Mouse (Mus musculus): ENCODE measurements around the gene Rwdd3. TPM values are rescaled to one million over a fixed set of nuclear protein-coding genes. Genes with fewer than 3 reads are reported as not detected.

Gene Rwdd3
- total RNA-seq (2021): 10 to 100 TPM; 12.4 to 16.8 TPM
- long read RNA-seq, experiment 1, transcript Rwdd3-204 (5 exons, 1,484 nt): major isoform, 12 of 26 reads
- long read RNA-seq, experiment 1, partial matches to known transcripts: 7 of 26 reads
- long read RNA-seq, experiment 1, other reads (novel, unspliced or antisense): 5 of 26 reads
- long read RNA-seq, experiment 2, partial matches to known transcripts: 1 of 12 reads
- long read RNA-seq, experiment 2, other reads (novel, unspliced or antisense): 6 of 12 reads

DNA sequence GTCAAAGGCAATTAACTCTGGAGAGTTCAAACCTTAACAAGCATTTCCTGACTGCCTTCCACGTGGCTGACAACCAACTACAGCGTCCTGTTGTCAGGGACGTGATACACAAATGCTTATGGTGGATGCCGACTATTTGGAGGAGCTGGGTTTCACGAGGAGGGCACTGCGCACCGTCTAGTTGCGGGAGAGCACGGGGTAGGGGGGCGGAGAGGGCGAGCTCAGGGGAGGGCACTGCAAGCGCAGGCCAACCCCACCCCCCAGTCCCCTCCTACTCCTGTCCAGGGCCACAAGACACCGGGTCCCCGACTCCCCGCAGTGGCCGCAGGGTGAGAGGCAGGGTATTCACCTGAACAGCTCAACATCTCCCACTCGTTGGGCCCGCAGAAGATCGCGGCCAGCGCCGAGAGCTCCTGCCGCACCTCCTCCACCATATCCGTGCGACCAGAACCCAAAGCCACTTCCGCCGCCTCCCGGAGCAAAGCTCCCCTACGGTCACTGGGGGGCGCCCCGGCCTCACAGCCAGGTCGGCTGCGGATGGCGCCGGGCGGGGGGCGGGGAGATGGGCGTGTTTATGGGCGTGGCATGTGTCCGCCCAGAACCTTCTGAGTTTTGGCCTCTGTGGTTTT, at the start of gene Rwdd3:
Gene Rwdd3, minus strand, starts transcription at position 453 of the 629 bp plus-strand sequence.
- DNase-seq: peak; percentile 95

DNA sequence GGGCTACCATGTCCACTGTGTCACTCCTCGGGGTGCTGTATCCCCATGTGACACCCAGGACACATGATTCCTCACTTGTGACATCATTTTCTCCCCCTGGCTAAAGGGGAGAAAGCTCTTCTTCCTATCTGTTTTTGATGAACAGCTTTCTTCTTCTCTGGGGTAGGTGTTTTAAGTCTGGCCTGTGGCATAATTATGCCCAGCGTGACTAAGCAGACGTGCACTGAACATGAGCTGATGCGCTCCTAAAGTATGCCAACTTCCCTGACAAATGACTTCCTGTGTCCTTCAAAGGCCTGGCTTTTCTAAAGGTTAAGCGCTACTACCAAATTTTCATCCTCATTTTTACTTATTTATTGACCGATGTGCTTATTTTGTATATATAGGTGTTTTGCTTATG, 45.5 kb upstream of the Rwdd3 start:
- peak; percentile 39 for DNase-seq

DNA sequence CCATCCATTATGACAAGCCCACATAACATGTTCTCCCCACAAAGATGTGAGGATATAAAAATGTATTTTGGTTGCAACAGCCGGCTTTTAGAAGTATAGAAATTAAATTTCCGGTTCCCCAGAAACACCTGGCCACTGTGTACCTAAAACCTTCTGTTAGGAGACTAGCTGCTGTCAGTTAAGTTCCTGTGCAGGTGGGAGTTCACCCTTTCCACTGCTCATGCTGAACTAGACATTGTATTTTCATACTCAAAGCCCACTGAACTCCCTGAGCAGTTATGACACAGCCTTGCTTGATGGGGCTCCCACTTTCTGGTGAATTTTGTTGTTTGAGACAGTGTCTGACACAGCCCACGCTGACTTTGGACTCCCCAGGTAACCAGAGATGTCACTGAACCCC, 42.0 kb upstream of the Rwdd3 start:
- DNase-seq: no peak

DNA sequence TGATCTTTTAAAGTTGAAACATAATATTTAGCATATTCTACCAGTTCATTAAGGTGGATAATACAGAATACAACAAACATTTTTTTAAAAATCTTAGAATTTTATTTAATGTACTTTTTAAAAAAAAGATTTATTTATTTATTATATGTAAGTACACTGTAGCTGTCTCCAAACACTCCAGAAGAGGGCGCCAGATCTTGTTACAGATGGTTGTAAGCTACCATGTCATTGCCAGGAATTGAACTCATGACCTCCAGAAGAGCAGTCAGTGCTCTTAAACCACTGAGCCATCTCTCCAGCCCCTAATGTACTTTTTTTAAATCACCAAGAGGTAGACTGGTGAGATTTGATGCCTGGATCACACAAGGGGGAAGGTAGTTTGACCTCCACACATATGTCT, 40.7 kb upstream of the Rwdd3 start:
- DNase-seq: no peak

DNA sequence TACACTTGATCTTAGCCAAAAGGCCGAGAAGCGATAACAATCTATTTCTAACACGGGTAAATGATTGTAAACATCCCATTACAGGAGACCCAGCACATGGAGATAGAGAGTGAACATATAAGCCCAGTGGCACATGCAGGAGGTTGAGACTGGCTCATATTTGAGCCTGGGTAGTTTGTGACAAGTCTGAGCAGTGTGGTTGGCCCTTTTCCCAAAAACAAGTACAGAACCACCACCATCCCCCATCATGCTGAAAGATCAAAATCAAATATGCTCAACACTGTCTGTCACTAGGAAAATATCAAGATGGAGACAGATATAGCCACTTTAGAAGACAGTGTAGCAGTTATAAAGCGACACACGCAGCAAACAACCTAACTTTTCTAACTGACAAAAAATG, 37.5 kb upstream of the Rwdd3 start:
- no peak for DNase-seq

DNA sequence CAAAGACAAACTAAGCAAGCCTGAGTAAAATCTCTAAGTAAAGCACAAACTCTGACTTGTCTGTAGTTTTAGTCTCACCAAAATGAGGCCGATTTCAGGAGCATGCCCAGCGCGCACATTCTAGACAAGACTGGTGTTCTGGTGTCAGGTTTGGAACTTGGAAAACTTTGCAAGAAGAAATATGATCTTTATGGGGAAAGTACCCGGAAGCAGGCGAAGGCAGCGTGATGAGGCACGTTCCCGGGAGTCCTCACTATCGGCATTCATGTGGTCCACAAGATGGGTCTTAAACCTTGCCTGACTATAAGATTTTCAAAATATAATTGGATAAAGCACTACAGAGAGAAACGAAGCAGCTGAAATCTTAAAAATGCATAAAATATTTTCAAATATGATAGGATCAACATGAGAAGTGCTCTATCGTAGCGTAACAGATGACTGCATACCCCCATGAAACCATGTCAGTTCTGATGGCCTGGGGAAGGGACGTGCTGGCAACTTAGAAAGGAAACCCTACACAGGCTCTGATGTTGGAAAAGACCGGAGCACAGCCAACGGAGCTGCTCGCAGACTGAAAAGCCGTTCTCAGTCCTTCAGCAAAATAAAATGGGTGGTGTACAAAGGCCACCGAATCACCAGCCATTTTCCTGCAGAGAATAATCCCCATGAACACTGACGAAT, 34.8 kb upstream of the Rwdd3 start:
- no peak for DNase-seq

DNA sequence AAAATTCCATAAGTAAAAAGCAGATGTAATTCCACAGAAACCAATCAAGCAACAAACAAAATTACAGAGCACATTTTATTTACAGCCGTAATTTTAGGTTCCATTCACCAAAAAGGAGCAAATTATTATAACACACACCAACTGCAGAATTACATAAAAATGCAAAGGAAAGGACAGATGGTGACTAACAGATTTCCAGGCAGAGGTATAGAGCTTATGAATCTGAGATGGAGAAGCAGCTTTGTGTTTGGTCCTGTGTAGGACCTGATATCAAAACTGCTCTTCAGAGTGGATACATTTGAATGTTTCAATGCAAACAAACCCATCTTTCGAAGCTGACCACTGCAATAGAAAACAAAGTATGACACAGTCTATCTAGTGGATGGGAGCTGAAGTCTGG, 31.1 kb upstream of the Rwdd3 start:
- no peak for DNase-seq

DNA sequence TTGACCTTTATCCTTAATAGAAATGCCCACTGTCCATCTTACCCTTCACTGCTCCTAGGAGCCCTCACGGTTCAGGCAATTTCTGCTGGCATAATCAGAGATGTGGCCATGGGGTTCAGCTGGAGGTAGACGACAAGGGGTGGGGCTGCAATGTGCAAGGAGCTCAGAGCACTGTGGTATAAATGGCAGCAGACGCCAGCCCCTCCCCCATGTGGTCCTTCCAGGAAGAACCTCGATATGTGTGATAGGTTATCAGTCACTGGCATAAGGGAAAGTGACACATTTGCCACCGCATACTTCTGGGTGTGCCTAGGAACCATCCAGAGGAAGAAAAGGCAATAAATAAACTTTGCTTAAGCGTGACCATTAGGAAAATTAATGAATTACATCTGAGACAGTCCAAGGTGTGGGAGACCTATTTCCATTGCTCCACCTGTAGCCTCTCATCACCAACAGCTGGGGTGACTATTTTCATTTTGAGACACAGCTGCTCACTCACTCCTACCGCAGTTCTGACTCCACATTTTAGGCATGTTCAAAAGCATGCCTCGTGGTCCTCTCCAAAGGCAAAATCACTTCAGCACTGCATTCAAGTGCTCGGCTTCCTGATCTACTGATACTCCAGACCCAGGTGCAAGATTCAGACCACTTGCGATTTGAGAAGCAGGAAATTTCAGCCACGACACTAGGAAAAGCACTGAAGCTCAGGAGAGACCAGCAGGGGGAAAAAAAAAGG, 29.7 kb upstream of the Rwdd3 start:
- DNase-seq: no peak

DNA sequence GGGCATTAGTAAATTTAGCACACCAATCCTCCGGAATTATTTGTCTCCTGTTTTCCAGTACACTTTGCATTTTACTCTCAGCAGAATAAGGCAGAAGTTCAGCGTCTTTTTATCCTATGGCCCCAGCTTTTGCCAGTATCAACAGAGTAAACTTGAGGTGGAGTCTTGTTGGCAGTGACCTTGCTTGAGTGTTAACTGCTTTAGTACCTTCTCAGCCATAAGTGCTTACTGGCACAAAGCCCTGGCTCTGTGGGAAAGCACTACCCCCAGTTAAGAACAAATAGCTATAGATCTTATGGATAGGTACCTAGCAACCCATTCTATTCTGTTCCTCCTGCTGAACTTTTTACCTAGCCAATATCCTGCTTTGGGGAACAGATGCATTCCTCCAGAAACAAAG, 17.7 kb upstream of the Rwdd3 start:
- no peak for DNase-seq

DNA sequence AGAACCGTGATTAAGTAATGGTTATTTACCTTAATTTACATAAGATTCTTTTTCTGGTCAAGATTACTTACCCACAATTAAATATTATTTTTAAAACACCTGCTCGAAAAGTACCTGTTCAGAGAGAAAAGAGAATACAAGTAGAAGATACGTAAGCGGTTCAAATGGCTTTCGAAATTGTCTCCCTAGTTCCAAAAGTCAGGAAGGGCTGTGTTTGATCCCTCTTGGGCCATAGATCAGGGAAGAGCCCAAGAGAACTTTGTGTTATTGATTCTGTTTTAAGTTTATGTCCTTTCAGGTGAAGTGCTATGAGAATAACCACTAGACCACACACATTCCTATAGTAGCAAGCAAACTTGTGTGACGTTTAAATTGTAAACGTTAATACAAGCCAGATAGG, 16.0 kb upstream of the Rwdd3 start:
- no peak for DNase-seq

DNA sequence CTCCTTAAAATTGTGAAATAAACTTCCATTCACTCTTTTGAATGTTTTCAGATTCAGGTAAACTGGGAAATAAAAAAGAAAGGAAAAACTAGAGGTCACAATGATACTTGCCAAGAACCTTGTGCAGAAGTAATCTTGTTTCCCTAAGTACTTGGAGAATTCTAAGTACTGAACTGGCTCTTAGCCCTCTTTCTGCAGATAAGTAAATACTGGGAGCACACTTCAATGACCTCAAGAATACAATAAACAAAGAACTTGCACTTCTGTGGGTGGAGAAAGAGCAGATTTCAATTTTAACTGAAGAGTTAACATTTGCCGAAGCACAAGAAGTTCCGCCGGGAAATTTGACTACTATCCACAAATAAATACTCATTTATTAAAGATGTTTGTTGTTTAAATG, 15.4 kb upstream of the Rwdd3 start:
- no peak for DNase-seq

DNA sequence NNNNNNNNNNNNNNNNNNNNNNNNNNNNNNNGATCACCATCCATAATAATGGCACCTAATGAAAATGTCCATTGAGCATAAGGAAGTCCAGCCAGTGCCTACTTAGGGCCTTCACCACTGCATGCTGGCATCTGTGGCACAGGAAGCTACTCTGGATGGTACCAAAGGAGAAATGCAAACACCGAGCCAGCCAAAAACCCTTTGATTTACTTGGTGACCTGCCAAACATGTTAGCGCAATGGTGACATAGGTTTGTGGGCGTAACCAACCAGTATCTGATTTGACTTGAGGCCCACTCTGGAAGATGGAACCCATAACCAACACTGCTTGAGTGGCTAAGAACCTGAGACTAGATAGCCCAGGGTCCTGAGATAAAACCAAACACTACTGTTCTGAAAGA, 13.7 kb upstream of the Rwdd3 start:
- DNase-seq: peak; percentile 23

DNA sequence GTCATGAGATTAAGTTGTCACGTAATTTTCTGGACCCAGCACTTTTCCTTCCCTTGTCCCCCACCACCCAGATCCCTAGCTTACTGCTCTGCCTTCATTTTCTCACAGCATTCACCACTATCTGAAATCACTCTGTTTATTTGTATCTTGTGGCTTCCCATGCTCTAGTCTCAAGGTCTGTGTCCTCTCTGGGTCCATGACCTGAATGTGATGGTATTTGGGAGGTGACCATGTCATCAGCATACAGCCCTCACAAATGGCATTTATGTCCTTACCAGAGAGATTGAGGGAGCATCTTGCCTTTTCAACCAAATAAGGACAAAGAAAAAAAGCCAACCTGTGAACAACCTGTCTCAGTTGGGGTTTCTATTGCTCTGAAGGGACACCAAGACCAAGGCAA, 4.5 kb upstream of the Rwdd3 start:
- no peak for DNase-seq

DNA sequence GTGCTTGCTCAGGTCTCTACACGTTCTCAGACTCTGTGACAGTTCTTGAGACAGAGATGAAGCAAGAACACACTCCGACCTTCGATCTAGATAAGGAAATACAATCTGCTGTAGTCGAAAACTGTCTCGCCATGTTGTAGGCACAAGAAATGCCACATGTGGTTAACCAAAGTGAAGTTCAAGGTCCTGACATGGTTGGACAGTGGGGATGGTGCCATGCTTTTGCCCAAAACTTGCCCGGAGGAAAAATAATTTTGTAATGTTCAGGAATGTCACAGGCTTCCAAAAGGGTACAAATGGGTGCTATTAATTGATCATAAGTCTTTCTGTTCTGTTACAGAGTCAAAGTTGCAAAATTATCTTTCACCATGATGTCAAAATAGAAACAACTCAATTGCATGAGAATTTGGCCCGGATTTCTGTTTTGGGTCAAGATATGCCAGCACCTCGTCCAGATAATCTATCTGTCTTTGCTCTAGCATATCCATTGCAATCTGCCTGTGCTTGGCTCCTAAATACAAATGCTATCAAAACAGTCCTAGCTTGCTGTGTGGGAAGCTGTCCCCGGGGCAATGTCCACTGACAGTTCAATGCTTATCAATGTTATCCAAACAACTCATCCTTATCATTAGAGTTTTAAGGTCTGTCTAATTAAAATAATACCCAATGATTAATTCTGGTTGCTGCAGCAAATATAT, 2.9 kb upstream of the Rwdd3 start:
- DNase-seq: peak; percentile 26

DNA sequence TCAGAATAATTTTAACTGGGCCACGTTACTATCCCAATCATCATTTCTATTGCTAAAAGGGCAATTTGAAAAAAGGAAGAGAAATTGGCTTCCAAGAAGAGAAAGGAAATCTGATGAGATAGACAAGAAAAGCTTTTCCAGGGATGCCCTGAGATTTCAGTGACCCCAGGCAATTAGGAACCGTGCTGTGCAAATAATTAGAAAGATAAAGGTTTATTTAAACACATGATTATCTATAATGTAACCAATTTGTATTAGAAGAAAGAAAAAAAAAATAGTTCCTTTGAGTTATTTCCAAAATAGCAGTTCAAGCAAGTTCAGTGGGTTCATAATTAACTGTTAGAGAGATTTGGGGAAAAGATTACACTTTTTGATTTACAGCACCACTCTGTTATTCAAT, 1.2 kb upstream of the Rwdd3 start:
- no peak for DNase-seq

DNA sequence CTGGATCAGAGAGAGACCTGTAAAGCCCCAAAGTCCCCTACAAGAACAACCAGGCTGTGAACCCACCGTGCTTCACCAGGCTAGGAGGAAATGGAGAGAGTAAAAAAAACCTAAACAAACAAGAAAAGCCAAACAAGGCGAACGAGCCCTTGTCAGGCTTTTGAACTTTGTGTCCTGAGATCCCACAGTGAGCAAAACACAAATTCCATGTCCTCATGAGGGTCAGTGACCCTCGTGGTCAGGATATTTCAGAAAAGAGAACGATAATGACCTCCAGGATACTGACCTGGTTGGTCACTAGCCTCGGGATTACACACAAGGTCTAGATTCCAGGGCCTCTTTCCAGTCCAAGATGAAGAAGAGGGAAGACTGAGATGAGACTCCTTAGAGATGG, 374 bp upstream of the Rwdd3 start:
- DNase-seq: no peak

DNA sequence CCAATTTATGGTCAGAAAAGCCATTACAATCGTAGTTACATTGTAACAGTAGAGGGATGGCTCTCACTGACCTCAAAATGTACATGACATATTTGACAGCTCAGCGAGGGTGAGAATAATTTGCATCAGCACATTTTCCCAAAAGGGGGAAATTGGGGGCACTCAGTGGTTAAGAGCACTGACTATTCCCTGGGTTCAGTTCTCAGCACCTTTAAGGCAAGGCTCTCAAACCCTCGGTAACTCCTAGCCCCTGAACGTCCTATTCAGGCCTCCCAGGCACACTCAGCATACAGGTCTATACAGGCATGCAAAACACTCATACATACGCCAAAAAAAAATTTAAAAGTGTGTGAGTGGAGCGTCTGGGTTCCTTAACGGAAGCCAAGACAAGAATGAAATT, 864 bp downstream of the Rwdd3 start:
- DNase-seq: no peak

DNA sequence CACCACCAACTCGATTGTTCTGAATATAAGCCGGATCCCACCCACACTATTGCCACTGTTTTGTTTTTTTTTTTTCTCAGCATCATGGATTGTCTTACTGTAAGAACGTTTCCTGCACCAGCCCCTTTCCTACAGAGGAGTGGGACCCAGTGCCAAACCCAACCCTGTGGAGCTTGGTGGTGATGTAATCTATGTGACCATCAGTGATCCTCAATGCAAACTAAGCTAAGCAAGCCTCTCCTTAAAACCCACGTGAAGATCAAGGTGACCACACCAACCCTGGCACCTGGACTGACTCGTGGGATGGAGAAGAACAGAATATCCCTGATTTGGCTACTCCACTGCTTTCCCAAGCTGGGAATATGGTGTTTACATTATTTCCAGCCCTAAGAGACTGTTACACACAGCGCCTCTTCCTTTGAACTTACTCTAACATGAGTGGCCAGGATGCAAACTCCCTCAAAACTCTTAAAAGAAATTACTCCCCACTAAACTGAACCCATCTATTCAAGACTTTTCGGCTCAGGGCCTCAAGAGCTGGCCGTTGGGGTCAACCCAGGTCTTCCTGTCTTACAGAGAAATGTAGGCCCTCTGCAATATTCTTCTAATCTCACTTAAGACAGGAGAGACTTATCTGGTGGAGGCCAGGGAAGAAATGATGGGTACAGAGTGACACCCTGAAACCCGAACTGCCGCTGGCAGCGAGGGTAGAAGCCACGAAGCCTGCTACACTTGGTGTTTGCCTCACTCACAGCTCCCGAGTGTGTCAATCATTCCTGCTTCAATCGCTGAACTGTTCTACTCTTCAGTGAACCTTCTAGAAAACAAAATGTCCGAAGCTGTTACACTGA, 2.2 kb downstream of the Rwdd3 start:
- no peak for DNase-seq

DNA sequence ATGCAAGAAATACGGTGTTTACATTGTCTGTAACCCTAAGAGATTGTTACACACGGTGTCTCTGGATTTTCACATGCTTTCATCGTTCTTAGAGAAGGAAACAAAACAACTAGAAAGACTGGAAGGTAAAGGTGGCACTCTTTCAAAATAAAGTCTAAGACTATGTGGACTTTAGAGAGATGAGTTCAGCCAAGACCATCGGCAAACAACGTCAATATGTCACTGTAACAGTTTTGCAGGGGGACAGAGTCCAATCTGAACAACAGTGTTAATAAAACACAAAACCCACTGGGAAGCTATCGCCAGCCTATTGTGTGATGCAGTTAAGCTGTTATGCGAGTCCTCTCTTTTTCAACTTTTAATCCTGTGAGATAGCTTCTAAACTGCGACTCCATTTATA, 2.9 kb downstream of the Rwdd3 start:
- DNase-seq: no peak

DNA sequence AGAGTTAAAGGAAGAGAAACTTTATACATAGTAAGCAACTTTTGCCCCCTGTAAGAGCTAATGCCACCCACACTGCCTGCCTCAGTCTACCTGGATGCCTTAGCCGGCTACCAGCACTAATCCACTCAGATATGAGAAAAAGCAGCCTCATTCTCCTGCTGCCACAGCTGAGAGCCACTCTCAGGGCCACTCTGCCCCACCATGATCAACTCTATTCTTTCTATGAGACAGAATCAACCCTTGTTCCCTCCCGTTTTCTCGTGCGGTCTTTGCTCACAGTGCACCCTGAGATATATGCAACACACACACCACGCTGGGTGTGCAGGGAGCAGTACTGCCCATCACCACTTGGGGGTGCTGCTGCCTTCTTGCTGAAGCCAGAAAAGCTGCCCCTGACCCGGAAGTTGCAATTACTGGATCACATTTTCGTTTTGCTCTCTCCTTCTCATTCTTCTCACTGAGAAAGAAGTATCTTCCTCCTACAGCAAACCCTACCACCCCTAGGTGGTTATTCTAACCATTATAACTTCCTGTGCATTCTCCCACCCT, 8.2 kb downstream of the Rwdd3 start:
- peak; percentile 88 for DNase-seq

DNA sequence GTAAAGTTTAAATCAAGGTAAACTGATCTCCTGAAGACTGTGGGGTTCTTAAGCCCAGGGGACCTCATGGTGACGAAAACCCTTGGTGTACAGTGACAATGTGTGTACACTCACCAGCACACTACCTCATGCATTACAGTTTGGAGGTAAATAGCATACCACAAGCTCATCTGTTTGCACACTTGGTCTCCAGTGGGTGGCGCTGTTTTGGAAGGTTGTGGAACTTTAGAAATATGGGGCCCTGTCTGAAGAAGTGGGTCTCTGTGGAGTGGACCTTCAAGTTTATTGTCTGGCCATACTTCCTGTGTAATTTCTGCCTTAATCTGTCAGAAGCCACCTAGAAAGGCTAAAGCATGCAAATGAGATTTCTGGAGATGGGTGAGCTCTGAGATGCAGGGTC, 9.8 kb downstream of the Rwdd3 start:
- peak; percentile 14 for DNase-seq
